Mouse (Mus musculus) ovary, adult 18-20 months (tissue): ENCODE measurements around the gene Chrm5.

Source experiments
- DNase-seq: peaks from one replicate; pipeline ENCODE4 v3.0.0; 2022; ENCODE audit warnings: low spot score, mixed read lengths

The Chrm5 gene

DNA sequence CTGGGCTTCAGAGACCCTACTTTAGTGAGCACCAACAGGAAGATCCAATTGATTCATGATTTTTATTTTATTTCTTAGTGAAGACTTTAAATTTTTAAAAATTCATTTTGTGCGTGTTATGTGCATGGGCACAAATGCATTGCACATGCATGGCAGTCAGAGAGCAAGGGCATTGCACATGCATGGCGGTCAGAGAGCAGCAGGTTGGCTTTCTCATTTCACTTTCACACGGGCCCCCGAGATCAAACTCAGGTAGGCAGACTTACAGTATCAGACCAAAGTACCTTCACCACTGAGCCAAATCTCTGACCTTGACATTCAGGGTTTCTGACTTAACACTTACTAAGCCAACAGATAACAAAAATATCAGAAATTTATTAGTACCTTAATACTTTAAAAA, 50.9 kb downstream of the Chrm5 start:
- no peak for DNase-seq
